Mouse (Mus musculus): ENCODE data around the gene Sipa1l1. TPM values are rescaled to one million over a fixed set of nuclear protein-coding genes. Genes with fewer than 3 reads are reported as not detected.

Sipa1l1 gene
- polyA plus RNA-seq, 1 experiment from 2014 or later, result 32.8 TPM

DNA sequence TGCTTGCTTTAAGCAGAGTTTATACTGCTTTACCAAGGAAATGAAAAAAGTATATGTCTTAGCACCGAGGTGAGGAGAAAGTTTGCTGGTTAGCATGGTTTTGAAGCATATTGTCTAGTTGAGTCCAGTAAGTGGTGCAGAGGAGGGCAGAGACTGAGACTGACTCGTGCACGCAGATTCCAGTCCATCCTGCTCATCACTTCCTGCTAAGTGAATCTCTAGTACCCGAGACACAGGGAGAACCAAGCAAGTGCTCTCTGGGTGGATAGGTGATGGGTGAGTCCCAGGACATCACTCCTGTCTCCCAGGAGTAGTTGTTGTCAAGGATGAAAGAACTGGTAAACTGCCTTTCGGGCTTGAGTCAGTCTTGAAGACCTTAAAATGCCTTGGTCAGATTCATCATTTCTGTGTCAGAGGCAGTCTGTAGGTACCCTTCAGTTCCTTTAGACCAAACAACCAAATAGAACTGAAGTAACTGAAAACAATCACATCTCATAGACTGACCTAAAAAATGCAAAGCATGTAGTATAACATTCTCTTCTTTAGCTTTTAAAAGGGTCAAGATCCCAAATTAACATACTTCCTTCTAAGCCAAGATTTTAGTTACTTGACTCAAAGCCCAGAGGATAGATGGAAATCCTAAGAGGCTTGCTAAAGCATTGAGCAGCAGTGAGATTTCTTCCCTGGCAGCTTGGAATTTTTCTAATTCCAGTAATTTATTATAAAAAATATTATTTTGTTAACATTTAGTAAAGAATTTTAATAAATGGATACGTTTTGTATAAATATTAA, 89.1 kb downstream of the Sipa1l1 start:
- Histone ChIP-seq H3K27ac (ENCODE audit: low read length) (peak overlapping the region; percentile 52; the same call in 1 of the 2 replicates), H3K36me3 (ENCODE audit: control insufficient read depth, insufficient read depth, low read length) (no peaks in the 10 kb centered on the region), H3K27me3 (ENCODE audit: control insufficient read depth, insufficient read depth, low read length) (no peaks in the 10 kb centered on the region), H3K4me2 (ENCODE audit: low read depth, low read length) (no peak overlapping the region), H3K9ac (ENCODE audit: low read length) (no peak overlapping the region), H3K9me3 (replicated peaks; ENCODE audit: control insufficient read depth, low read length) (no peaks in the 10 kb centered on the region), H3K4me3 (replicated peaks; ENCODE audit: low read length) (no peak overlapping the region), H3K4me1 (ENCODE audit: control insufficient read depth, insufficient read depth, low read length) (peaks cover 9% of the 10 kb centered on the region)
- 66% methylated on average over 6 of the region's 6 CpGs for WGBS
- ATAC-seq (ENCODE audit: insufficient read depth, low FRiP score), result no peak

DNA sequence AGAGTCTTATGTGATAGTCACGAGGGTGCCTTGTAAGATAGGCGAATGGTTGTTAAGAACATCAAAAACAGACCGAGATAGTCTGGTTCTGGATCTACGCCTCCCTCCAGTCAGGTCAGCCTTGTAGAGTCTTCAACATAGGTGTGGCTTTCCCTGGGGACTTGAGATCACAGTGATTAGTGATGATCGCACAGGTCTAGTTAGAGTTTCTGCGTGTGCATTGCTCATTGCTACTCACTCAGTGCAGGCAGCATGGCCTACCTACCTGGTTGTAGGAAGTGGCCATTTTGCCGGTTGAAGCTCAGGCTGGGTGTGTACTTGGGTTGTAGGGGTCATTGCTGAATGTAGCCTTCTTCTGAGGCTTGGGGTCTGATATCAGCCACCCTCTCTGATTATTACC, 94.3 kb downstream of the Sipa1l1 start:
- no peak overlapping the region for H3K27ac ChIP-seq (ENCODE audit: low read length)
- H3K4me2 ChIP-seq (ENCODE audit: low read depth, low read length), result no peak overlapping the region
- no peak overlapping the region for H3K9ac ChIP-seq (ENCODE audit: low read length)
- H3K9me3 ChIP-seq (replicated peaks; ENCODE audit: control insufficient read depth, low read length), result no peaks in the 10 kb centered on the region
- ATAC-seq (ENCODE audit: insufficient read depth, low FRiP score), result no peak
- WGBS, result 87% methylated on average over 7 of the region's 7 CpGs
- H3K4me3 ChIP-seq (replicated peaks; ENCODE audit: low read length), result no peak overlapping the region
- H3K27me3 ChIP-seq (ENCODE audit: control insufficient read depth, insufficient read depth, low read length), result no peaks in the 10 kb centered on the region
- H3K4me1 ChIP-seq (ENCODE audit: control insufficient read depth, insufficient read depth, low read length), result peaks cover 14% of the 10 kb centered on the region
- H3K36me3 ChIP-seq (ENCODE audit: control insufficient read depth, insufficient read depth, low read length), result no peaks in the 10 kb centered on the region

- 87% methylated on average over 5 of the region's 5 CpGs for WGBS
- no peak for ATAC-seq (ENCODE audit: insufficient read depth, low FRiP score)
Observed at GRCm38 (mm10) chr12:82264083-82264851, 95.1 kb downstream of the Sipa1l1 start.

GRCm38 (mm10) chr12:82265335-82266274, 96.5 kb downstream of the Sipa1l1 start:
- H3K27me3 ChIP-seq (ENCODE audit: control insufficient read depth, insufficient read depth, low read length), result no peaks in the 10 kb centered on the region
- no peak overlapping the region for H3K4me3 ChIP-seq (replicated peaks; ENCODE audit: low read length)
- ATAC-seq (ENCODE audit: insufficient read depth, low FRiP score), result no peak
- no peak overlapping the region for H3K9ac ChIP-seq (ENCODE audit: low read length)
- H3K4me1 ChIP-seq (ENCODE audit: control insufficient read depth, insufficient read depth, low read length), result peaks cover 14% of the 10 kb centered on the region
- H3K36me3 ChIP-seq (ENCODE audit: control insufficient read depth, insufficient read depth, low read length), result no peaks in the 10 kb centered on the region
- peak overlapping the region; percentile 78 for H3K27ac ChIP-seq (ENCODE audit: low read length)
- H3K4me2 ChIP-seq (ENCODE audit: low read depth, low read length), result no peak overlapping the region
- H3K9me3 ChIP-seq (replicated peaks; ENCODE audit: control insufficient read depth, low read length), result no peaks in the 10 kb centered on the region
- 74% methylated on average over 9 of the region's 9 CpGs for WGBS

More at GRCm38 (mm10) chr12:82264083-82264851, 95.1 kb downstream of the Sipa1l1 start:
- Histone ChIP-seq H3K4me1 (ENCODE audit: control insufficient read depth, insufficient read depth, low read length) (peaks cover 14% of the 10 kb centered on the region), H3K4me3 (replicated peaks; ENCODE audit: low read length) (no peak overlapping the region), H3K36me3 (ENCODE audit: control insufficient read depth, insufficient read depth, low read length) (no peaks in the 10 kb centered on the region), H3K27me3 (ENCODE audit: control insufficient read depth, insufficient read depth, low read length) (no peaks in the 10 kb centered on the region), H3K9ac (ENCODE audit: low read length) (no peak overlapping the region), H3K4me2 (ENCODE audit: low read depth, low read length) (no peak overlapping the region), H3K27ac (ENCODE audit: low read length) (no peak overlapping the region), H3K9me3 (replicated peaks; ENCODE audit: control insufficient read depth, low read length) (no peaks in the 10 kb centered on the region)

GRCm38 (mm10) chr12:82271447-82271846, 102.3 kb downstream of the Sipa1l1 start:
- Histone ChIP-seq H3K4me2 (ENCODE audit: low read depth, low read length) (no peak overlapping the region), H3K27ac (ENCODE audit: low read length) (no peak overlapping the region), H3K27me3 (ENCODE audit: control insufficient read depth, insufficient read depth, low read length) (no peaks in the 10 kb centered on the region), H3K4me3 (replicated peaks; ENCODE audit: low read length) (no peak overlapping the region), H3K36me3 (ENCODE audit: control insufficient read depth, insufficient read depth, low read length) (no peaks in the 10 kb centered on the region), H3K9me3 (replicated peaks; ENCODE audit: control insufficient read depth, low read length) (no peaks in the 10 kb centered on the region), H3K9ac (ENCODE audit: low read length) (no peak overlapping the region), H3K4me1 (ENCODE audit: control insufficient read depth, insufficient read depth, low read length) (peaks cover 19% of the 10 kb centered on the region)
- no peak for ATAC-seq (ENCODE audit: insufficient read depth, low FRiP score)
- 75% methylated on average over 3 of the region's 3 CpGs for WGBS

DNA sequence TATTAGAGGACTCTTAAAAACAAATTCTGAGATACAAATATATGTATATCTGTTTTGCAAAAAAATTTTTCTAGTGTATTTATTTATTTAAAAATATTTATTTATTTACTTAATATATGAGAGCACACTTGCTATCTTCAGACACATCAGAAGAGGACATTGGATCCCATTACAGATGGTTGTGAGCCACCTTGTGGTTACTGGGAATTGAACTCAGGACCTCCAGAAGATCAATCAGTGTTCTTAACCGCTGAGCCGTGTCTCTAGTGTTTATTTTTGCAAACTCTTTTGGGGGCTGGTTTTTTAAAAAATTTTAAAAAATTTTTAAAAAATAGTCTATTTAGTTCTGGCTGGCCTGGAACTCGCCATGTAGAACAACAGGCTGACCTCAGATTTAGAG, 104.4 kb downstream of the Sipa1l1 start:
- H3K27ac ChIP-seq (ENCODE audit: low read length), result no peak overlapping the region
- H3K4me2 ChIP-seq (ENCODE audit: low read depth, low read length), result no peak overlapping the region
- H3K4me3 ChIP-seq (replicated peaks; ENCODE audit: low read length), result no peak overlapping the region
- no peak for ATAC-seq (ENCODE audit: insufficient read depth, low FRiP score)
- no peaks in the 10 kb centered on the region for H3K9me3 ChIP-seq (replicated peaks; ENCODE audit: control insufficient read depth, low read length)
- no peaks in the 10 kb centered on the region for H3K27me3 ChIP-seq (ENCODE audit: control insufficient read depth, insufficient read depth, low read length)
- WGBS, result 62% methylated on average over 3 of the region's 3 CpGs
- peaks cover 16% of the 10 kb centered on the region for H3K4me1 ChIP-seq (ENCODE audit: control insufficient read depth, insufficient read depth, low read length)
- H3K9ac ChIP-seq (ENCODE audit: low read length), result no peak overlapping the region
- no peaks in the 10 kb centered on the region for H3K36me3 ChIP-seq (ENCODE audit: control insufficient read depth, insufficient read depth, low read length)

- H3K27ac ChIP-seq (ENCODE audit: low read length), result no peak overlapping the region
- 75% methylated on average over 5 of the region's 5 CpGs for WGBS
- H3K4me1 ChIP-seq (ENCODE audit: control insufficient read depth, insufficient read depth, low read length), result peaks cover 16% of the 10 kb centered on the region
- H3K4me2 ChIP-seq (ENCODE audit: low read depth, low read length), result no peak overlapping the region
- H3K9ac ChIP-seq (ENCODE audit: low read length), result no peak overlapping the region
- H3K4me3 ChIP-seq (replicated peaks; ENCODE audit: low read length), result no peak overlapping the region
- no peaks in the 10 kb centered on the region for H3K9me3 ChIP-seq (replicated peaks; ENCODE audit: control insufficient read depth, low read length)
- no peaks in the 10 kb centered on the region for H3K27me3 ChIP-seq (ENCODE audit: control insufficient read depth, insufficient read depth, low read length)
- no peak for ATAC-seq (ENCODE audit: insufficient read depth, low FRiP score)
- no peaks in the 10 kb centered on the region for H3K36me3 ChIP-seq (ENCODE audit: control insufficient read depth, insufficient read depth, low read length)
Observed at GRCm38 (mm10) chr12:82274576-82274975, 105.5 kb downstream of the Sipa1l1 start.

- Histone ChIP-seq H3K4me3 (replicated peaks; ENCODE audit: low read length) (no peak overlapping the region), H3K27me3 (ENCODE audit: control insufficient read depth, insufficient read depth, low read length) (no peaks in the 10 kb centered on the region), H3K4me2 (ENCODE audit: low read depth, low read length) (no peak overlapping the region), H3K9ac (ENCODE audit: low read length) (no peak overlapping the region), H3K4me1 (ENCODE audit: control insufficient read depth, insufficient read depth, low read length) (peaks cover 16% of the 10 kb centered on the region), H3K36me3 (ENCODE audit: control insufficient read depth, insufficient read depth, low read length) (no peaks in the 10 kb centered on the region), H3K27ac (ENCODE audit: low read length) (peak overlapping the region; percentile 38; the same call in 1 of the 2 replicates), H3K9me3 (replicated peaks; ENCODE audit: control insufficient read depth, low read length) (no peaks in the 10 kb centered on the region)
- ATAC-seq (ENCODE audit: insufficient read depth, low FRiP score), result peak; percentile 21; the same call in 1 of the 2 replicates
- WGBS, result 52% methylated on average over 5 of the region's 5 CpGs
Observed at GRCm38 (mm10) chr12:82275767-82276166, 106.6 kb downstream of the Sipa1l1 start.

Measured in stomach, embryonic 16.5 days (tissue).